Mouse (Mus musculus) liver, embryonic 14.5 days (tissue): ENCODE data around the gene Tes.

Source experiments
- CTCF ChIP-seq: IDR thresholded peaks from 2 replicates; pipeline ENCODE4 v1.5.1; 2016; ENCODE audit warnings: antibody characterized with exemption, low read depth, control low read depth
- EP300 ChIP-seq: IDR thresholded peaks from 2 replicates; pipeline ENCODE4 v1.6.1; 2016; ENCODE audit warnings: antibody characterized with exemption, low read depth

DNA sequence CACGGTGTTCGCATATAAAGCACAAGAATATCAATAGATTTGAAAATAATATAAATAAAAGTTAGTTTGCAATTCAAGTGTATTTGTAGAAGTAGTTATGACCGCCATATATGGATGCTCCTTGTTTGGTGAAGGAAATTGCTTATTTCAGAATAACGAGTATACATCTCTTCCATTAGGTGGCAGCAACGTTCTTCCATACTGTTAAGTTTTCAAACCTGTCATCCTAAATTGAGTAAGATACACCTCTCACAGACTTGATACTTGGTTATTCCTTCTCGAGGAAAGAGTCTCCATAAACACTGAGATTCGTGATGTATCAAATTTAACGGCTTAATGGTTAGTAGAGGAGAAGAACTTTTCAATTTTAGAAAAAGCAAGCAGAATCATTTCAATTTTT lies 37.4 kb upstream of the Tes start:
- TF ChIP-seq CTCF (peak; percentile 27; the same call in 1 of the 2 replicates), EP300 (no peak)
